Mouse (Mus musculus): ENCODE measurements around the gene Ccdc60.

- TF ChIP-seq CHD2 (IDR thresholded peaks at IDR 0.05; ENCODE audit: low read depth, low read length) (no peak), ZNF384 (IDR thresholded peaks at IDR 0.05; ENCODE audit: low read depth, low read length) (no peak)
Observed at GRCm38 (mm10) chr5:116288183-116288582, 602 bp downstream of the Ccdc60 start.
